ENCODE assay signal across 19 mouse cellular contexts in the genomic region with DNA sequence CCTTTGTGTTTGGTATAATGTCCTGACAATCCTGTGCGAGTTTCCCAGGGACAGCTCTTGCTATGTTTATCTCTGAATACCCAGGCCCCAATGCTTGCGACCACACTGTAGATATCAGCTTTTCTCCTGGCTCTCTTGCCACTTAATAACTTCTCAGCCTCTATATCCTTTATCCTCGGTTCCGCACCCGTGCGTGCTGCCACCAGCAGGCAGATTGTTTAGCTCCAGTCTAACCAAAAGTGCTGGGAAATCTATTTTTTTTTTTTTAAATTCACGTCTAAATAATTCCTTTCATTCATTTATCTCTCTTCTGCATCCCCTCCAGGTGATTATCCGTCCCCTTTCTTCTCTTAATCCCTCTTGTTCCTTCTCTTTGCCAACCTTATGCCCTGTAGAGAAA.
A peak's percentile ranks its signal among the peaks of the same experiment; 100 is the strongest.
DNase-seq lines count a peak whose midpoint lies in the region; ATAC-seq and TF ChIP-seq lines count a peak whose summit lies in the region.
"Had no signal": no experiment of that assay in that cellular context is flagged by ENCODE, and none has a peak within 500 bp of the region (broad histone marks: within the 10 kb centered on the region; RNA-seq: fewer than 3 reads in every experiment).

No protein-coding gene starts in this region.

- no peaks in the 10 kb centered on the region for H3K27me3 ChIP-seq in forebrain, postnatal 0 days (ENCODE audit: insufficient read depth, low read length)
- no peaks in the 10 kb centered on the region for H3K27me3 ChIP-seq in forebrain, embryonic 12.5 days
- no peaks in the 10 kb centered on the region for H3K27me3 ChIP-seq in midbrain, embryonic 13.5 days
- H3K27me3 ChIP-seq in midbrain, embryonic 16.5 days (ENCODE audit: control insufficient read depth, insufficient read depth, low read depth, low read length) = no peaks in the 10 kb centered on the region
- no peaks in the 10 kb centered on the region for H3K27me3 ChIP-seq in stomach, postnatal 0 days (ENCODE audit: control insufficient read depth, insufficient read depth, low read length)
- H3K27me3 ChIP-seq: hindbrain, embryonic 12.5 days; Patski had no signal

- H3K4me2 ChIP-seq in forebrain, postnatal 0 days (ENCODE audit: low read depth) = no peak overlapping the region
- H3K4me2 ChIP-seq in forebrain, embryonic 12.5 days = no peak overlapping the region
- H3K4me2 ChIP-seq in midbrain, embryonic 13.5 days (replicated peaks) = no peak overlapping the region
- no peak overlapping the region for H3K4me2 ChIP-seq in midbrain, embryonic 16.5 days (ENCODE audit: low read length)
- H3K4me2 ChIP-seq in stomach, postnatal 0 days (replicated peaks; ENCODE audit: low read depth) = no peak overlapping the region
- H3K4me2 ChIP-seq: hindbrain, embryonic 12.5 days had no signal

- TF ChIP-seq CTCF in forebrain, postnatal 0 days (IDR thresholded peaks at IDR 0.05; ENCODE audit: low read depth) = 0 out of 2 replicates have a peak, but pooled peaks have one; percentile 17
- TF ChIP-seq CTCF in brain, embryonic 14.5 days (IDR thresholded peaks at IDR 0.05; ENCODE audit: borderline replicate concordance, extremely low read depth, insufficient read depth, insufficient read length) = no peak; the same call in 1 of the 2 replicates
- TF ChIP-seq CTCF in stomach, postnatal 0 days (IDR thresholded peaks at IDR 0.05; ENCODE audit: low read depth) = no peak

- H3K9me3 ChIP-seq in forebrain, postnatal 0 days (ENCODE audit: low read length) = no peaks in the 10 kb centered on the region
- H3K9me3 ChIP-seq in forebrain, embryonic 12.5 days = no peaks in the 10 kb centered on the region
- H3K9me3 ChIP-seq in midbrain, embryonic 13.5 days = no peaks in the 10 kb centered on the region
- H3K9me3 ChIP-seq in midbrain, embryonic 16.5 days (replicated peaks; ENCODE audit: control insufficient read depth, low read length, poor library complexity, severe bottlenecking) = no peaks in the 10 kb centered on the region
- no peaks in the 10 kb centered on the region for H3K9me3 ChIP-seq in stomach, postnatal 0 days (ENCODE audit: control insufficient read depth, low read length)
- H3K9me3 ChIP-seq: embryonic facial prominence, embryonic 10.5 days; heart, embryonic 10.5 days; hindbrain, embryonic 12.5 days had no signal

- TF ChIP-seq POLR2A in brain, embryonic 14.5 days (IDR thresholded peaks at IDR 0.05; ENCODE audit: borderline replicate concordance, extremely low read depth, insufficient read depth, insufficient read length, poor library complexity, severe bottlenecking) = no peak

- WGBS in forebrain, postnatal 0 days = 41% methylated on average over 8 of the region's 8 CpGs
- WGBS in forebrain, embryonic 12.5 days = 47% methylated on average over 8 of the region's 8 CpGs
- 40% methylated on average over 8 of the region's 8 CpGs for WGBS in midbrain, embryonic 13.5 days
- WGBS in midbrain, embryonic 16.5 days = 33% methylated on average over 8 of the region's 8 CpGs
- 79% methylated on average over 8 of the region's 8 CpGs for WGBS in stomach, postnatal 0 days

- no peak for ATAC-seq in forebrain, postnatal 0 days
- no peak for ATAC-seq in forebrain, embryonic 12.5 days (ENCODE audit: low FRiP score)
- ATAC-seq in midbrain, embryonic 13.5 days = no peak
- ATAC-seq in midbrain, embryonic 16.5 days = no peak
- no peak for ATAC-seq in stomach, postnatal 0 days (ENCODE audit: low FRiP score, low TSS enrichment)
- ATAC-seq: activated CD4-positive, CD25-positive, alpha-beta regulatory T cell, adult 4 months; forebrain, embryonic 14.5 days; Patski had no signal

- TF ChIP-seq EP300 in stomach, postnatal 0 days (optimal IDR thresholded peaks at IDR 0.05) = no peak

- no peak overlapping the region for H3K4me3 ChIP-seq in forebrain, postnatal 0 days (ENCODE audit: low read depth, low read length)
- no peak overlapping the region for H3K4me3 ChIP-seq in forebrain, embryonic 12.5 days (replicated peaks)
- no peak overlapping the region for H3K4me3 ChIP-seq in midbrain, embryonic 13.5 days (replicated peaks)
- H3K4me3 ChIP-seq in midbrain, embryonic 16.5 days (ENCODE audit: low read depth, low read length) = no peak overlapping the region
- H3K4me3 ChIP-seq in stomach, postnatal 0 days (ENCODE audit: low read depth, low read length) = no peak overlapping the region
- H3K4me3 ChIP-seq: embryonic facial prominence, embryonic 10.5 days; heart, embryonic 10.5 days; hindbrain, embryonic 12.5 days had no signal

- no peaks in the 10 kb centered on the region for H3K36me3 ChIP-seq in forebrain, postnatal 0 days (ENCODE audit: insufficient read depth)
- H3K36me3 ChIP-seq in forebrain, embryonic 12.5 days (replicated peaks) = no peaks in the 10 kb centered on the region
- H3K36me3 ChIP-seq in midbrain, embryonic 13.5 days = no peaks in the 10 kb centered on the region
- peaks cover 1% of the 10 kb centered on the region; the same call in 1 of the 2 replicates for H3K36me3 ChIP-seq in midbrain, embryonic 16.5 days (ENCODE audit: control insufficient read depth, insufficient read depth, low read length)
- H3K36me3 ChIP-seq in stomach, postnatal 0 days (ENCODE audit: control insufficient read depth, insufficient read depth, low read length) = 0 out of 2 replicates have a peak, but pooled peaks cover 3% of the 10 kb centered on the region
- H3K36me3 ChIP-seq: embryonic facial prominence, embryonic 10.5 days; heart, embryonic 10.5 days; hindbrain, embryonic 12.5 days had no signal

- no peak overlapping the region for H3K27ac ChIP-seq in forebrain, postnatal 0 days (ENCODE audit: low read depth, low read length)
- H3K27ac ChIP-seq in forebrain, embryonic 12.5 days = no peak overlapping the region
- H3K27ac ChIP-seq in midbrain, embryonic 13.5 days = peak overlapping the region; percentile 14; the same call in 1 of the 2 replicates
- H3K27ac ChIP-seq in midbrain, embryonic 16.5 days (ENCODE audit: low read length) = no peak overlapping the region
- H3K27ac ChIP-seq in stomach, postnatal 0 days (replicated peaks) = no peak overlapping the region
- H3K27ac ChIP-seq: embryonic facial prominence, embryonic 10.5 days; heart, embryonic 10.5 days; hindbrain, embryonic 12.5 days had no signal

- H3K9ac ChIP-seq in forebrain, postnatal 0 days = no peak overlapping the region
- no peak overlapping the region for H3K9ac ChIP-seq in forebrain, embryonic 12.5 days
- H3K9ac ChIP-seq in midbrain, embryonic 13.5 days (replicated peaks) = no peak overlapping the region
- no peak overlapping the region for H3K9ac ChIP-seq in midbrain, embryonic 16.5 days (ENCODE audit: low read depth, low read length)
- no peak overlapping the region for H3K9ac ChIP-seq in stomach, postnatal 0 days (ENCODE audit: low read length)
- H3K9ac ChIP-seq: hindbrain, embryonic 12.5 days had no signal

- DNase-seq in forebrain, postnatal 0 days = no peak
- peak; percentile 44 for DNase-seq in brain, embryonic 14.5 days (ENCODE audit: low read depth)
- DNase-seq in stomach, postnatal 0 days (ENCODE audit: low spot score) = no peak
- DNase-seq in adrenal gland, postnatal 4 days (ENCODE audit: low spot score in 2 of 2) = no peak
- DNase-seq: adrenal gland, postnatal 14 days; cerebellum, adult 9-11 months; cerebellum, postnatal 36 days; heart, adult 18-20 months; heart, postnatal 10 days; heart, postnatal 4 days had no signal

- H3K4me1 ChIP-seq in forebrain, postnatal 0 days (ENCODE audit: insufficient read depth) = no peaks in the 10 kb centered on the region
- H3K4me1 ChIP-seq in forebrain, embryonic 12.5 days = peaks cover 5% of the 10 kb centered on the region; the same call in 1 of the 2 replicates
- peaks cover 16% of the 10 kb centered on the region for H3K4me1 ChIP-seq in midbrain, embryonic 13.5 days (replicated peaks)
- H3K4me1 ChIP-seq in midbrain, embryonic 16.5 days (ENCODE audit: control insufficient read depth, insufficient read depth, low read length) = 0 out of 2 replicates have a peak, but pooled peaks cover 3% of the 10 kb centered on the region
- no peaks in the 10 kb centered on the region for H3K4me1 ChIP-seq in stomach, postnatal 0 days (replicated peaks; ENCODE audit: control insufficient read depth, insufficient read depth)
- H3K4me1 ChIP-seq: embryonic facial prominence, embryonic 10.5 days; hindbrain, embryonic 12.5 days had no signal
